Mouse (Mus musculus) midbrain, postnatal 0 days (tissue): ENCODE measurements around the gene Rpa1. TPM values are rescaled to one million over a fixed set of nuclear protein-coding genes. Genes with fewer than 3 reads are reported as not detected.

Experiments
- ATAC-seq: fragments of 200-750 bp; cut with Nextera tagmentation; 2 replicates; pipeline ENCODE4 v1.8.0; 2017; ENCODE audit warnings: moderate number of reproducible peaks, mild to moderate bottlenecking, moderate TSS enrichment, moderate library complexity; ENCODE audit not compliant: low FRiP score
- DNase-seq: peaks from one replicate; pipeline ENCODE4 v3.0.0-alpha.2; 2015; ENCODE audit warnings: low spot score
- H3K27ac ChIP-seq: fragments of 300-500 bp; sonication (generic); 2 replicates; pipeline ENCODE4 v1.5.1; 2014; ENCODE audit warnings: low read depth, mild to moderate bottlenecking, low read length, mixed read lengths
- H3K27me3 ChIP-seq: fragments of 300-500 bp; sonication (generic); 2 replicates; pipeline ENCODE4 v1.6.1; 2014; ENCODE audit warnings: low read length, control low read depth, mixed read lengths; ENCODE audit not compliant: insufficient read depth
- H3K36me3 ChIP-seq: fragments of 300-500 bp; sonication (generic); 2 replicates; pipeline ENCODE4 v1.6.1; 2014; ENCODE audit warnings: low read length, control low read depth, mixed read lengths; ENCODE audit not compliant: insufficient read depth
- H3K4me1 ChIP-seq: fragments of 300-500 bp; sonication (generic); 2 replicates; pipeline ENCODE4 v1.6.1; 2014; ENCODE audit warnings: mild to moderate bottlenecking, control low read depth, antibody characterized with exemption, low read length, mixed read lengths; ENCODE audit not compliant: insufficient read depth
- H3K4me2 ChIP-seq: fragments of 300-500 bp; sonication (generic); 2 replicates; pipeline ENCODE4 v1.6.1; 2014; ENCODE audit warnings: low read depth, mild to moderate bottlenecking, low read length, mixed read lengths; ENCODE audit not compliant: poor library complexity, severe bottlenecking
- H3K4me3 ChIP-seq: fragments of 300-500 bp; sonication (generic); 2 replicates; pipeline ENCODE4 v1.5.1; 2014; ENCODE audit warnings: low read depth, mild to moderate bottlenecking, low read length, moderate library complexity
- H3K9ac ChIP-seq: fragments of 300-500 bp; sonication (generic); replicated peaks from 2 replicates; pipeline ENCODE4 v1.6.1; 2014; ENCODE audit warnings: mild to moderate bottlenecking, low read length, moderate library complexity, mixed read lengths; ENCODE audit not compliant: poor library complexity, severe bottlenecking
- H3K9me3 ChIP-seq: fragments of 300-500 bp; sonication (generic); 2 replicates; pipeline ENCODE4 v1.6.1; 2016; ENCODE audit warnings: low read length, control low read depth
- CTCF ChIP-seq: IDR thresholded peaks from 2 replicates; pipeline ENCODE4 v1.5.1; 2016; ENCODE audit warnings: antibody characterized with exemption, mild to moderate bottlenecking
- whole genome bisulfite sequencing: fragments of 180-500 bp; shearing (Covaris S2); extraction: QIAGEN DNeasy Blood & Tissue Kit; methylation state at CpG from one replicate; pipeline ENCODE4 v1.1.7; 2014; 5-methylcytosine and 5-hydroxymethylcytosine counted together
- polyA plus RNA-seq: library from polyadenylated mRNA; unstranded; fragments of >200 nt; fragmentation: Nextera tagmentation; extraction: Ambion mirVana; gene quantifications from 2 replicates; pipeline ENCODE4 v1.2.1, GENCODE M21; 2015
- total RNA-seq: library from RNA; depleted of rRNA; stranded (reverse); fragments of >200 nt; gene quantifications from 2 replicates; pipeline ENCODE4 v1.2.3, GENCODE M21; 2014

The Rpa1 gene
- total and polyA plus RNA-seq, 2 experiments from 2014 or later = 43.8 to 47.6 TPM

GRCm38 (mm10) chr11:75282496-75283120 is 65.5 kb downstream of the Rpa1 start:
- Histone ChIP-seq H3K9ac (no peak overlapping the region), H3K4me2 (peak overlapping the region; percentile 37; the same call in 1 of the 2 replicates), H3K27ac (no peak overlapping the region), H3K36me3 (no peaks in the 10 kb centered on the region), H3K4me1 (peaks cover 24% of the 10 kb centered on the region), H3K4me3 (no peak overlapping the region), H3K27me3 (no peaks in the 10 kb centered on the region), H3K9me3 (no peaks in the 10 kb centered on the region)
- 14% methylated on average over 13 of the region's 13 CpGs for WGBS
- DNase-seq (no peak), ATAC-seq (no peak)
- TF ChIP-seq CTCF = no peak

GRCm38 (mm10) chr11:75281380-75282256 is 66.5 kb downstream of the Rpa1 start:
- no peak overlapping the region; the same call in 1 of the 2 replicates for H3K9ac ChIP-seq
- H3K36me3 ChIP-seq = no peaks in the 10 kb centered on the region
- TF ChIP-seq CTCF = peak; percentile 48
- peak; percentile 47 for DNase-seq
- peak overlapping the region; percentile 43; the same call in 1 of the 2 replicates for H3K27ac ChIP-seq
- no peaks in the 10 kb centered on the region for H3K9me3 ChIP-seq
- 7% methylated on average over 29 of the region's 29 CpGs for WGBS
- ATAC-seq = no peak
- H3K4me3 ChIP-seq = no peak overlapping the region
- peaks cover 24% of the 10 kb centered on the region for H3K4me1 ChIP-seq
- no peaks in the 10 kb centered on the region for H3K27me3 ChIP-seq
- peak overlapping the region; percentile 37 for H3K4me2 ChIP-seq

- Histone ChIP-seq H3K9ac (no peak overlapping the region), H3K4me3 (no peak overlapping the region), H3K27ac (no peak overlapping the region), H3K4me2 (no peak overlapping the region), H3K4me1 (peaks cover 24% of the 10 kb centered on the region), H3K27me3 (no peaks in the 10 kb centered on the region), H3K36me3 (no peaks in the 10 kb centered on the region), H3K9me3 (no peaks in the 10 kb centered on the region)
- no peak for TF ChIP-seq CTCF
- DNase-seq (no peak), ATAC-seq (no peak)
- 50% methylated on average over 5 of the region's 5 CpGs for WGBS
Observed at GRCm38 (mm10) chr11:75280435-75281001, 67.6 kb downstream of the Rpa1 start.

GRCm38 (mm10) chr11:75280066-75280410 is 68.1 kb downstream of the Rpa1 start:
- 50% methylated on average over 5 of the region's 5 CpGs for WGBS
- no peak overlapping the region for H3K4me2 ChIP-seq
- H3K4me3 ChIP-seq = no peak overlapping the region
- no peaks in the 10 kb centered on the region for H3K9me3 ChIP-seq
- TF ChIP-seq CTCF = no peak
- no peak overlapping the region for H3K9ac ChIP-seq
- ATAC-seq = no peak
- DNase-seq = no peak
- no peaks in the 10 kb centered on the region for H3K36me3 ChIP-seq
- H3K4me1 ChIP-seq = peaks cover 24% of the 10 kb centered on the region
- H3K27me3 ChIP-seq = no peaks in the 10 kb centered on the region
- no peak overlapping the region for H3K27ac ChIP-seq

- H3K27ac ChIP-seq = 0 out of 2 replicates have a peak overlapping the region, but pooled peaks have one; percentile 13
- 0 out of 2 replicates have a peak overlapping the region, but pooled peaks have one; percentile 19 for H3K9ac ChIP-seq
- 12% methylated on average over 16 of the region's 16 CpGs for WGBS
- ATAC-seq (no peak), DNase-seq (peak; percentile 26)
- no peaks in the 10 kb centered on the region for H3K27me3 ChIP-seq
- no peaks in the 10 kb centered on the region for H3K9me3 ChIP-seq
- peaks cover 27% of the 10 kb centered on the region for H3K4me1 ChIP-seq
- no peak overlapping the region for H3K4me3 ChIP-seq
- peak overlapping the region; percentile 22 for H3K4me2 ChIP-seq
- H3K36me3 ChIP-seq = no peaks in the 10 kb centered on the region; the same call in 1 of the 2 replicates
- no peak for TF ChIP-seq CTCF
Observed at GRCm38 (mm10) chr11:75279342-75280065, 68.6 kb downstream of the Rpa1 start.
